Mouse (Mus musculus) liver, embryonic 13.5 days (tissue): Measurements from ENCODE around the gene Rcc1l. TPM values are rescaled to one million over a fixed set of nuclear protein-coding genes. Genes with fewer than 3 reads are reported as not detected.

Source experiments
- ATAC-seq: fragments of 200-750 bp; cut with Nextera tagmentation; 2 replicates; pipeline ENCODE4 v1.8.0; 2017; ENCODE audit warnings: low read depth, mild to moderate bottlenecking, moderate number of reproducible peaks, moderate library complexity
- DNase-seq: peaks from one replicate; pipeline ENCODE4 v3.0.0; 2022
- H3K27ac ChIP-seq: fragments of 300-500 bp; sonication (generic); 2 replicates; pipeline ENCODE4 v1.5.1; 2015; ENCODE audit warnings: moderate library complexity, mild to moderate bottlenecking, inconsistent platforms
- H3K27me3 ChIP-seq: fragments of 300-500 bp; sonication (generic); 2 replicates; pipeline ENCODE4 v1.6.1; 2015; ENCODE audit warnings: mild to moderate bottlenecking, inconsistent platforms
- H3K36me3 ChIP-seq: fragments of 300-500 bp; sonication (generic); 2 replicates; pipeline ENCODE4 v1.6.1; 2015; ENCODE audit warnings: mild to moderate bottlenecking, inconsistent platforms
- H3K4me1 ChIP-seq: fragments of 300-500 bp; sonication (generic); replicated peaks from 2 replicates; pipeline ENCODE4 v1.6.1; 2015; ENCODE audit warnings: inconsistent platforms
- H3K4me2 ChIP-seq: fragments of 300-500 bp; sonication (generic); 2 replicates; pipeline ENCODE4 v1.6.1; 2015; ENCODE audit warnings: inconsistent platforms, mild to moderate bottlenecking, moderate library complexity
- H3K4me3 ChIP-seq: fragments of 300-500 bp; sonication (generic); replicated peaks from 2 replicates; pipeline ENCODE4 v1.5.1; 2015; ENCODE audit warnings: mild to moderate bottlenecking, inconsistent platforms
- H3K9ac ChIP-seq: fragments of 300-500 bp; sonication (generic); 2 replicates; pipeline ENCODE4 v1.6.1; 2015; ENCODE audit warnings: mild to moderate bottlenecking, inconsistent platforms
- H3K9me3 ChIP-seq: fragments of 300-500 bp; sonication (generic); replicated peaks from 2 replicates; pipeline ENCODE4 v1.6.1; 2016; ENCODE audit warnings: inconsistent platforms
- WGBS: fragments of 180-500 bp; shearing (Covaris S2); methylation state at CpG from one replicate; pipeline ENCODE4 v1.1.7; 2015; ENCODE audit not compliant: insufficient replicate concordance; 5-methylcytosine and 5-hydroxymethylcytosine counted together
- polyA plus RNA-seq: library from polyadenylated mRNA; unstranded; fragments of >200 nt; fragmentation: Nextera tagmentation; extraction: Ambion mirVana; gene quantifications from 2 replicates; pipeline ENCODE4 v1.2.1, GENCODE M21; 2015

Gene Rcc1l
- polyA plus RNA-seq, 1 experiment from 2014 or later = 21.9 TPM

- Histone ChIP-seq H3K36me3 (no peaks in the 10 kb centered on the region), H3K4me3 (no peak overlapping the region), H3K9ac (no peak overlapping the region), H3K27ac (no peak overlapping the region), H3K4me1 (no peaks in the 10 kb centered on the region), H3K27me3 (no peaks in the 10 kb centered on the region), H3K4me2 (no peak overlapping the region), H3K9me3 (no peaks in the 10 kb centered on the region)
- WGBS = 63% methylated on average over 5 of the region's 5 CpGs
- no peak for DNase-seq
- no peak for ATAC-seq
Measured at GRCm38 (mm10) chr5:134137933-134138332, 38.6 kb downstream of the Rcc1l start.

DNA sequence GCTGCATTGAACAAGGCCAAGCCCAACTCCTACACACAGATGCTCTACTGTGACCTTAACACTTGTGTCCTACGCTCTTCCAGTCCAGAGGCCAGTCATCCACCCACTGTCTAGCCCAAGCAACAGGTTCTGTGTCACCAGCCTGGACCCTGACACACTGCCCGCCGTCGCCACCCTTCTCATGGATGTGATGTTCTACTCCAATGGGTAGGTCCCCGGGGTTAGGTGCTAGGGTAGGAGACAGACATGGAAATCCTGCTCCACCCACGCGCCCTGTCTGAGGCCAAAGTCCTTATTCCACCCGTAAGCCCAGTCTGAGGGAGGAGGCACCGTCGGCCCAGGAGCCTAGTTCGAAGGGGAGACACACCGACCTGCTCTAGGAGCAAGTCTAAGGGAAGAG lies 40.6 kb downstream of the Rcc1l start:
- Histone ChIP-seq H3K4me2 (no peak overlapping the region), H3K36me3 (no peaks in the 10 kb centered on the region), H3K9me3 (no peaks in the 10 kb centered on the region), H3K4me1 (no peaks in the 10 kb centered on the region), H3K27me3 (no peaks in the 10 kb centered on the region), H3K4me3 (no peak overlapping the region), H3K9ac (no peak overlapping the region), H3K27ac (no peak overlapping the region)
- DNase-seq (no peak), ATAC-seq (no peak)
- 81% methylated on average over 12 of the region's 12 CpGs for WGBS

- Histone ChIP-seq H3K4me1 (no peaks in the 10 kb centered on the region), H3K9me3 (no peaks in the 10 kb centered on the region), H3K9ac (no peak overlapping the region), H3K27ac (no peak overlapping the region), H3K27me3 (no peaks in the 10 kb centered on the region), H3K4me2 (no peak overlapping the region), H3K4me3 (no peak overlapping the region), H3K36me3 (no peaks in the 10 kb centered on the region)
- no peak for ATAC-seq
- 41% methylated on average over 4 of the region's 4 CpGs for WGBS
- no peak for DNase-seq
Measured at GRCm38 (mm10) chr5:134131586-134131985, 45.0 kb downstream of the Rcc1l start.

DNA sequence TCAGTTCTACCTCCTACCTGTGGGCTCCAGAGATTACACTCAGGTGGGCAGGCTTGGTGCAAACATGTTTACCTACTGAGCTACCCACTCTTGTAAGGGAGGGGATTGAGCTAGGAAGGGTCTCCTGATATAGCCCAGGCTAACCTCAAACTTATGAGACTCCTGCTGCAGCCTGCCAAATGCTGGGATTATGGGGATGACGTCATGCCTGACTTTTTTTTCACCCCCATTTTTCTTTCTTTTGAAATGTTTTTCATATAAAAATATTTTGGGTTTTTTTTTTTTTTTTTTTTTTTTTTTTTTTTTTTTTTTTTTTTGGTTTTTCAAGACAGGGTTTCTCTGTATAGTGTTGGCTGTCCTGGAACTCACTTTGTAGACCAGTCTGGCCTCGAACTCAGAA lies 50.3 kb downstream of the Rcc1l start:
- no peak overlapping the region for H3K4me2 ChIP-seq
- WGBS = 70% methylated on average over 2 of the region's 2 CpGs
- no peak overlapping the region for H3K4me3 ChIP-seq
- DNase-seq (no peak), ATAC-seq (no peak)
- no peaks in the 10 kb centered on the region for H3K36me3 ChIP-seq
- no peaks in the 10 kb centered on the region for H3K27me3 ChIP-seq
- H3K4me1 ChIP-seq = no peaks in the 10 kb centered on the region
- no peak overlapping the region for H3K27ac ChIP-seq
- H3K9me3 ChIP-seq = no peaks in the 10 kb centered on the region
- H3K9ac ChIP-seq = no peak overlapping the region

DNA sequence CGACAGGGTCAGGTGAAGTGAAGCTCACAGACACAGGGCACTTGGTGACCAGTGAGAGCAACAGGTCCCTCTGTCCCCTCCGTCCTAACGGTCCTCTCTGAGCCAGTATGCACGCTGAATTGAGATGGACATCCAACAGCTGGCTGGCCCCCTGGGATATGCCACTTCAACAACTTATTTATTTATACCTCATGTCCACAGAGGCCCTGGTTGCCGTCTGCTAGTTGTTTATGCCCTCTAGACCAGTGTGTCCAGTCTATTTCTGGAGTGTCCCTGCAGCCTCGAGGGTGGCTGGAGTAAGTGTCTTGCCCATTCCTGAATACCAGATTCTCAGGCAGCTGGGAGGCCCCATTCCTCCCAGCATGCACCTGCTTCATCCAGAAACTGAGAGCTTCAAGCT lies 52.7 kb downstream of the Rcc1l start:
- no peak overlapping the region for H3K9ac ChIP-seq
- no peaks in the 10 kb centered on the region for H3K36me3 ChIP-seq
- WGBS = 70% methylated on average over 6 of the region's 6 CpGs
- no peaks in the 10 kb centered on the region for H3K9me3 ChIP-seq
- no peak overlapping the region for H3K4me3 ChIP-seq
- no peak overlapping the region for H3K27ac ChIP-seq
- DNase-seq = no peak
- no peak overlapping the region for H3K4me2 ChIP-seq
- no peaks in the 10 kb centered on the region for H3K4me1 ChIP-seq
- H3K27me3 ChIP-seq = no peaks in the 10 kb centered on the region
- no peak for ATAC-seq

GRCm38 (mm10) chr5:134121893-134122259 lies 54.7 kb downstream of the Rcc1l start:
- DNase-seq = no peak

DNA sequence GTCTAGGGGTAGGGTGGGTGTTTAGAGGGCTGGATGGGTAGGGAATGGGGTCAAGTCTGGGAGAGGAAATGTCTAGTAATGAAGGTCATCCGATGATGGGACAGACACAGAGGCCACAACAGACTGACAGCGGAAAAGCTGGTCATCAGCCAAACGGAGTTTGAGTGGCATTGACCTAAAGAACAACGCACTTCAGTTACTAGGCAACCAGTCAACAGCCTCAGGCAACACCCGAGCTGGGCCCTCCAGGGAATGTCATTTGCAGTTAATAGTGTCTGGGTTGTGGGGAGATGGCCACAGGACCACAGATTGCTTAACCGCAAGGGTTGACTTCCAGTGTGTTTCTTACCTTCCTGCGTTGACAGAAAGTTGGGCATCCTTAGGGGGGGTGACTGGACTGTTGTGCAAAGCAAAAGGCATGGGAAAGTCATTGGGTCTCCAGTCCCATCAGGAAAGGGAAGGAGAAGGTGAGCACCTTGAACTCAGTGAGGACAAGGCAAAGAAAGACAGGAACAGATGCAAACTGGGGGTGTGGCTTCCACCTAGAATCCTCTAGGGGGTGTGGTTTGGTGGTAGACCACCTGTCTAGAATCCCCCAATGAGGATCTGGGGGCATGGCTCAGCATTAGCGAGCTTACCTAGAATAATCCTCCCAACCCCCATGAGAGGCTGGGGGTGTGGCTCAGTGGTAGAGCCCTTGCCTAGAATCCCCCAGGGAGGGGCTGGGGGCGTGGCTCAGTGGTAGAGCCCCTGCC lies 55.3 kb downstream of the Rcc1l start:
- Histone ChIP-seq H3K4me3 (no peak overlapping the region), H3K9me3 (no peaks in the 10 kb centered on the region), H3K9ac (no peak overlapping the region), H3K36me3 (no peaks in the 10 kb centered on the region), H3K4me2 (no peak overlapping the region), H3K27ac (no peak overlapping the region), H3K27me3 (no peaks in the 10 kb centered on the region), H3K4me1 (no peaks in the 10 kb centered on the region)
- ATAC-seq = no peak
- WGBS = 64% methylated on average over 9 of the region's 9 CpGs
- no peak for DNase-seq

More at GRCm38 (mm10) chr5:134121893-134122259, 54.7 kb downstream of the Rcc1l start:
- H3K9me3 ChIP-seq = no peaks in the 10 kb centered on the region
- 51% methylated on average over 4 of the region's 4 CpGs for WGBS
- H3K36me3 ChIP-seq = no peaks in the 10 kb centered on the region
- no peak overlapping the region for H3K4me3 ChIP-seq
- no peak overlapping the region for H3K27ac ChIP-seq
- no peaks in the 10 kb centered on the region for H3K4me1 ChIP-seq
- H3K4me2 ChIP-seq = no peak overlapping the region
- no peak overlapping the region for H3K9ac ChIP-seq
- no peak for ATAC-seq
- no peaks in the 10 kb centered on the region for H3K27me3 ChIP-seq

DNA sequence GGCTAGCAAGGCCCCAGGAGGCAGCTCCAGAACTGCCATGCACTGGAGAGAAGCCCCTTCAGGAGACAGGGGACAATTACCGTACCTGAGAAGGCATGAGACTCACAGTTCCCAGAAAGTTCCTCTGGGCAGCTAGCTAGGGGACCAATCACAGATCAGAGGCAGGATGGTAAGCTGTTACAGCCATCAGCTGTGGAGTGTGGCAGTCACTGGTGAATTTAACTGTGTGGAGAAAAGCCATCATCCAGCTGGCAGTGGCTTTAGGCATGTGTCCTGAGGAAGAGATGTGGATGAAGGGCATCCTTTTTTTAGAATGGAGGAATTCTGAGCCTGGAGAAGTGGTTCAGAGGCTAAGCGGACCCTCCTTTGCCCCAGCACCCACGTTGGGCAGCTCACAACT lies 56.4 kb downstream of the Rcc1l start:
- DNase-seq = no peak
- H3K4me1 ChIP-seq = no peaks in the 10 kb centered on the region
- H3K27me3 ChIP-seq = no peaks in the 10 kb centered on the region
- no peak overlapping the region for H3K4me2 ChIP-seq
- WGBS = 64% methylated on average over 3 of the region's 3 CpGs
- H3K9me3 ChIP-seq = no peaks in the 10 kb centered on the region
- H3K27ac ChIP-seq = no peak overlapping the region
- H3K4me3 ChIP-seq = no peak overlapping the region
- H3K9ac ChIP-seq = no peak overlapping the region
- no peak for ATAC-seq
- H3K36me3 ChIP-seq = no peaks in the 10 kb centered on the region

DNA sequence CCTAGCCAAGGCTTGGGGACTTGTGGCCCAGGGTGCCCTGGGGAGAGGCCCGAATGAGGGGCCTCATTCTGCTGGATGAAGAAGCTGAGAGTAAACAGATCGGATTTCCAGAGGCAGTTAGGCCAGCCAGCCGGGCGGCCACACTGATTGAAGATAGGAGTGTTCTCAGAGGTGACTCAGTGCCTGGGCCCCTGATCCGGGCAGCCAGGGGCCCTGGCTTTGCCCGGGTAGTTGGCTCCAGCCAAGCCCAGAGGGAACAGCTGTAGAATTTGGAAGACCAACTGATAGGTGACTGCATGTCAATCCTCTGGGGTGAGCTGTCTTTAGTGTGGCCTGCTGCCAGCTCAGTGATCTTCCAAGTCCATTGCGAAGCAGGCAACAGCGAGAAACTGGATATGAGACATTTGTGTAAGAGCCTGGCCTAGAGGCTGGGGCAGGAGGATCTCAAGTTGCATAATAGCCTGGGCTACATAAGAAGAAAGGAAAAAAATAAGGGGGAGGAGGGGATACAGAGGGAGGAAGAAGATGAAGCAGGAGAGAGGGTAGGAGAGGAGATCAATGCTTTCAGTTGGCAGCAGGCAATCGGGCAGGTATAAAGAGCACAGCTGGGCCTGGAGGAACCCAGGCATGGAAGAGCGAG lies 57.0 kb downstream of the Rcc1l start:
- H3K4me1 ChIP-seq = no peaks in the 10 kb centered on the region
- no peaks in the 10 kb centered on the region for H3K36me3 ChIP-seq
- no peaks in the 10 kb centered on the region for H3K9me3 ChIP-seq
- H3K27me3 ChIP-seq = no peaks in the 10 kb centered on the region
- WGBS = 56% methylated on average over 10 of the region's 10 CpGs
- DNase-seq = no peak
- H3K27ac ChIP-seq = no peak overlapping the region
- H3K4me2 ChIP-seq = no peak overlapping the region
- H3K9ac ChIP-seq = no peak overlapping the region
- H3K4me3 ChIP-seq = no peak overlapping the region
- ATAC-seq = no peak

- no peaks in the 10 kb centered on the region for H3K9me3 ChIP-seq
- no peak overlapping the region for H3K27ac ChIP-seq
- DNase-seq (no peak), ATAC-seq (no peak)
- 82% methylated on average over 15 of the region's 15 CpGs for WGBS
- H3K4me2 ChIP-seq = no peak overlapping the region
- H3K27me3 ChIP-seq = no peaks in the 10 kb centered on the region
- no peaks in the 10 kb centered on the region for H3K4me1 ChIP-seq
- no peak overlapping the region for H3K9ac ChIP-seq
- no peak overlapping the region for H3K4me3 ChIP-seq
- no peaks in the 10 kb centered on the region for H3K36me3 ChIP-seq
Measured at GRCm38 (mm10) chr5:134118798-134119407, 57.7 kb downstream of the Rcc1l start.

- H3K4me1 ChIP-seq = no peaks in the 10 kb centered on the region
- no peak overlapping the region for H3K9ac ChIP-seq
- ATAC-seq = no peak
- H3K36me3 ChIP-seq = no peaks in the 10 kb centered on the region
- H3K4me3 ChIP-seq = no peak overlapping the region
- no peak for DNase-seq
- no peak overlapping the region for H3K4me2 ChIP-seq
- no peak overlapping the region for H3K27ac ChIP-seq
- H3K9me3 ChIP-seq = no peaks in the 10 kb centered on the region
- 69% methylated on average over 7 of the region's 7 CpGs for WGBS
- H3K27me3 ChIP-seq = no peaks in the 10 kb centered on the region
Measured at GRCm38 (mm10) chr5:134115639-134116259, 60.8 kb downstream of the Rcc1l start.
